Mouse (Mus musculus): ENCODE results near the gene Nf1. TPM values are rescaled to one million over a fixed set of nuclear protein-coding genes. Genes with fewer than 3 reads are reported as not detected.

The Nf1 gene
- polyA plus RNA-seq, 1 experiment from 2014 or later: 6.4 TPM

DNA sequence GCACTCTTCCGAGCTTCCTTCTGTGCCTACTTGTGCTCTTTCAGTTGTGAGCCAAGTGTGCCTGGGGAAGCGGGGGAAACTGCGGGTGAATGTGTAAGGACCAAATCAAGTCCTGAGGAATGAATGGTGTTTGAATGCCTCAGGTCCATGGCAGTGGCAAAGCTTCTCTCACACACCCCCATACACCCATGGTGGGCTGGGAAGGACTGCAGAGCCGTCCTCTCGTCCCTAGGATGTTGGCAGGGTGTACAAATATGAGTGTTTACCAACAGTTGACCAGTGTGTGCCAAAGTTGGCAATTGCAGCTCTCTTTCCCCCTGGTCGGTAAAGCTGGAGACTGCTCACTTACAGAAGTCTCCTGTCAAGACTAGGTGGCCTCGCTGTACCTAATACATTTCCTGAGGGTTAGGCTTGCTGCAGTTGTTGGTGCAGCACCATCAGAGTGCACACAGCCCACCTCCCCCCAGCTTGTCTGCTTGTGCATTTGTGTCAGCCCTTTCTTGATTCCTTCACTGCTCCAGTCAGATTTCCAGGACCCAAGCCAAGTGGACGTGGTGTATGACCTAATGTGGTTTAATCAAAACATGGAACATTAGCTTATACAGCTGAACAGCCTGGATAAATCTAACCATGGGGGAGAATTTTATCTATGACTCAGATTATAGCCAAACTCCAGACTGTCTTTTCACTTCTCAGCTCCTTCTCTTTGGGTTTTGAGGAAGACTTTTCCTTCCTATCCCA, 194.6 kb downstream of the Nf1 start:
- H3K4me3 ChIP-seq: no peak overlapping the region
- H3K4me1 ChIP-seq: 0 out of 2 replicates have a peak, but pooled peaks cover 2% of the 10 kb centered on the region
- no peaks in the 10 kb centered on the region for H3K9me3 ChIP-seq
- ATAC-seq (replicated peaks): no peak
- H3K9ac ChIP-seq (replicated peaks): no peak overlapping the region
- H3K27me3 ChIP-seq: no peaks in the 10 kb centered on the region
- no peak overlapping the region for H3K4me2 ChIP-seq (replicated peaks)
- H3K36me3 ChIP-seq: peaks cover 8% of the 10 kb centered on the region; the same call in 1 of the 2 replicates
- WGBS: 67% methylated on average over 8 of the region's 8 CpGs
- no peak overlapping the region for H3K27ac ChIP-seq (replicated peaks)

DNA sequence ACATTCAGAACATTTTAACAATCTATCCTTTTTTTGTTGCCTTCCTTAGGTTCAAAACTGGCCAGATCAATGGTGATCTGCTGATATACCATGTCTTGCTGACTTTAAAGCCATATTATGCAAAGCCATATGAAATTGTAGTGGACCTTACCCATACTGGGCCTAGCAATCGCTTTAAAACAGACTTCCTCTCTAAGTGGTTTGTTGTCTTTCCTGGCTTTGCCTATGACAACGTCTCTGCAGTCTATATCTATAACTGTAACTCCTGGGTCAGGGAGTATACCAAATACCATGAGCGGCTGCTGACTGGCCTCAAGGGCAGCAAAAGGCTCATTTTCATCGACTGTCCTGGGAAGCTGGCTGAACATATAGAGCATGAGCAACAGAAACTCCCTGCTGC, 196.1 kb downstream of the Nf1 start:
- peaks cover 13% of the 10 kb centered on the region; the same call in 1 of the 2 replicates for H3K36me3 ChIP-seq
- H3K4me1 ChIP-seq: 0 out of 2 replicates have a peak, but pooled peaks cover 2% of the 10 kb centered on the region
- H3K9ac ChIP-seq (replicated peaks): no peak overlapping the region
- no peak overlapping the region for H3K27ac ChIP-seq (replicated peaks)
- H3K9me3 ChIP-seq: no peaks in the 10 kb centered on the region
- no peak for ATAC-seq (replicated peaks)
- H3K4me2 ChIP-seq (replicated peaks): no peak overlapping the region
- WGBS: 94% methylated on average over 4 of the region's 4 CpGs
- no peaks in the 10 kb centered on the region for H3K27me3 ChIP-seq
- no peak overlapping the region for H3K4me3 ChIP-seq

DNA sequence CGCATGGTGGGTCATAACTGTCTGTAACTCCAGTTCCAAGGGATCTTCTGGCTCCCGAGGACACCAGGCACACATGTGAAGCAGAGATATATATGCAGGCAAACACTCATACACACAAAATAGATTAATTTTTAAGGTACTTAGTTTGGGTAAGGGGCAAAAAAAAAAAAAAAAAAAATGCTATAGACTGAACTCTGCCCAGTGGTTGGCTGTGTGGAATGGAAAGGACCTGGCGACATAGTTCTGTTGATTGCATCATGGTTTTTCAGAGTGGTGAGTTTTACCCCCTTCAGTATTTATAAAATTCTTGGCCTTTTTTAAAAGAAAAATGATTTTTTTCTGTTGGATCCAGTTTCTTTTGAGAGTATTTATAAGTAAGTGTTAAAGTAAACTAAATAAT, 196.8 kb downstream of the Nf1 start:
- 97% methylated on average over 3 of the region's 3 CpGs for WGBS
- Histone ChIP-seq H3K4me3 (no peak overlapping the region), H3K9me3 (no peaks in the 10 kb centered on the region), H3K4me1 (0 out of 2 replicates have a peak, but pooled peaks cover 2% of the 10 kb centered on the region), H3K9ac (replicated peaks) (no peak overlapping the region), H3K27me3 (no peaks in the 10 kb centered on the region), H3K4me2 (replicated peaks) (no peak overlapping the region), H3K36me3 (peaks cover 17% of the 10 kb centered on the region; the same call in 1 of the 2 replicates), H3K27ac (replicated peaks) (no peak overlapping the region)
- ATAC-seq (replicated peaks): no peak

DNA sequence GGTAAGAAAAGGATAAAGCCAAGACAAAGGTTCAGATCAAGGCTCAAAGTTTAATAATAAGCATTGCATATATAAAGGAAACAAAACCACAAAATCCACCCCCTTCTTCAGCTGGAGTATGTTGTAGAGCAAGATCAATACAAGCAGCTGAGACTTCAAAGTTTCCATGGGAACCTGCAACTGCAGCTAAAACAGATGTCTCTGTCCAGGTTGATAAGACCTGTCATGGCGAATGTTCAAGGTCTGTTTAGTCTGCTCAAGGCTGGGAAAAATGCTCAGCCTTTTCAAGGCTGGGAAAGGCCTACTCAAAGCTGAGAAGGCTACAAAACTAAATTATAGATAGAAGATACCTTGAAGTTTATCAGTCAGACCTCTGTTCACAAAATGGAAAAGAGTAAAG, 213.1 kb downstream of the Nf1 start:
- no peaks in the 10 kb centered on the region for H3K27me3 ChIP-seq
- no peak overlapping the region for H3K9ac ChIP-seq (replicated peaks)
- H3K4me1 ChIP-seq: no peaks in the 10 kb centered on the region
- ATAC-seq (replicated peaks): no peak
- no peak overlapping the region for H3K27ac ChIP-seq (replicated peaks)
- H3K36me3 ChIP-seq: peaks cover 73% of the 10 kb centered on the region
- no peak overlapping the region for H3K4me3 ChIP-seq
- no peaks in the 10 kb centered on the region for H3K9me3 ChIP-seq
- WGBS: 90% methylated on average over 1 of the region's 1 CpGs
- H3K4me2 ChIP-seq (replicated peaks): no peak overlapping the region

DNA sequence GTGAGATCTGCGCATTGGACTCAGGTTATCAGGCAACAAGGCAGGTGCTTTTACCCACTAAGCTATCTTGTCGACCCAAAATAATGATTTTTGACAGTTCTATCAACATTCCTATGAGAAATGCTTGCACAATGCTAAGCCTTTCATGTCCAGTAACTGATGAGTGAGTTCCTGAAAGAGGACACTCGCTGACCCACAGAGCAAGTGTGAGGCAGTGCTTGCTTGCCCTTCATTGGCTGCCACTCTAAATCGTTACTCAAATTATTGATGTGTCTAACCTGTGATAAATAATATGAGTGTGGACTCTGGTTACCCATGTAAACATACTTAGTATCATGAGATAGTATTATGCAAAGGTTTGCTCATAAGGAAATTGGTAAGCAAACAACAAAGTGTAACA, 221.0 kb downstream of the Nf1 start:
- Histone ChIP-seq H3K9me3 (no peaks in the 10 kb centered on the region), H3K27ac (replicated peaks) (no peak overlapping the region), H3K4me3 (no peak overlapping the region), H3K4me1 (no peaks in the 10 kb centered on the region), H3K9ac (replicated peaks) (no peak overlapping the region), H3K4me2 (replicated peaks) (no peak overlapping the region), H3K36me3 (peaks cover 62% of the 10 kb centered on the region), H3K27me3 (no peaks in the 10 kb centered on the region)
- 94% methylated on average over 4 of the region's 4 CpGs for WGBS
- ATAC-seq (replicated peaks): no peak

DNA sequence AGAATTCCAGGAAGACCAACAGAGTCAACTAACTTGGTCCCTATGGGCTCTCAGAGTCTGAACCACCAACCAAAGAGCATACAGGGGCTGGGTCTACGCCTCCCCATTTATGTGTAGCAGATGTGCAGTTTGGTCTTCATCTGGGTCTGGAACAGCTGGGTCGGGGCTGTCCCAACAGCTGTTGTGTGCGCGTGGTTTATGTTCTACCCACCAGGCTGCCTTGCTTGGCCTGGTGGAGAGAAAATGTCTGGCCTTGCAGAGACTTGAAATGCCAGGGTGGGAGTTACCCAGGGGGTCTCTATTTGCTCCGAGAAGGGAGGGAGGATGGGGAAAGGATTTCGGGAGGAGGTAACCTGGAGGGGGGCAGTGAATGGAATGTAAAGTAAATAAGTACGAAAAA, 224.0 kb downstream of the Nf1 start:
- no peak for ATAC-seq (replicated peaks)
- peaks cover 64% of the 10 kb centered on the region for H3K36me3 ChIP-seq
- no peaks in the 10 kb centered on the region for H3K9me3 ChIP-seq
- no peak overlapping the region for H3K27ac ChIP-seq (replicated peaks)
- no peaks in the 10 kb centered on the region for H3K27me3 ChIP-seq
- no peaks in the 10 kb centered on the region for H3K4me1 ChIP-seq
- 96% methylated on average over 7 of the region's 7 CpGs for WGBS
- no peak overlapping the region for H3K4me3 ChIP-seq
- H3K9ac ChIP-seq (replicated peaks): no peak overlapping the region
- H3K4me2 ChIP-seq (replicated peaks): no peak overlapping the region

DNA sequence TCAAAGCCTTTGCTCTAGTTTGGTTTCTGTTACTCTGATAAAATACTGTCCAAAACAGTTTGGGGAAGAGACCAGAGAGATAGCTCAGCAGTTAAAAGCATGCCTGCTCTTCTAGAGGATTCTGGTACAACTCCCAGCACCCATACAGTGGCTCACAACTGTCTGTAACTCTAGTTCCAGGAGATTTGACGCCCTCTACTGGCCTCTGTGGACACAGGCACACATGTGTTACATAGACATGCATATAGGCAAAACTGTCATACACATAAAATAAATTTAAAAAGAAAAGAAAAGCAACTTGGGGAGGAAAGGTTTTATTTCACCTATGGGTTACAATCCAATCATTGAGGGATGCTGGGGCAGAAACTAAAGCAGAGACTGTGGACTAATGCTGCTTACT, 227.5 kb downstream of the Nf1 start:
- no peaks in the 10 kb centered on the region for H3K9me3 ChIP-seq
- H3K4me2 ChIP-seq (replicated peaks): no peak overlapping the region
- H3K27me3 ChIP-seq: no peaks in the 10 kb centered on the region
- H3K36me3 ChIP-seq: peaks cover 70% of the 10 kb centered on the region
- ATAC-seq (replicated peaks): no peak
- no peaks in the 10 kb centered on the region for H3K4me1 ChIP-seq
- H3K9ac ChIP-seq (replicated peaks): no peak overlapping the region
- no peak overlapping the region for H3K4me3 ChIP-seq
- H3K27ac ChIP-seq (replicated peaks): no peak overlapping the region
- 57% methylated on average over 1 of the region's 1 CpGs for whole genome bisulfite sequencing

DNA sequence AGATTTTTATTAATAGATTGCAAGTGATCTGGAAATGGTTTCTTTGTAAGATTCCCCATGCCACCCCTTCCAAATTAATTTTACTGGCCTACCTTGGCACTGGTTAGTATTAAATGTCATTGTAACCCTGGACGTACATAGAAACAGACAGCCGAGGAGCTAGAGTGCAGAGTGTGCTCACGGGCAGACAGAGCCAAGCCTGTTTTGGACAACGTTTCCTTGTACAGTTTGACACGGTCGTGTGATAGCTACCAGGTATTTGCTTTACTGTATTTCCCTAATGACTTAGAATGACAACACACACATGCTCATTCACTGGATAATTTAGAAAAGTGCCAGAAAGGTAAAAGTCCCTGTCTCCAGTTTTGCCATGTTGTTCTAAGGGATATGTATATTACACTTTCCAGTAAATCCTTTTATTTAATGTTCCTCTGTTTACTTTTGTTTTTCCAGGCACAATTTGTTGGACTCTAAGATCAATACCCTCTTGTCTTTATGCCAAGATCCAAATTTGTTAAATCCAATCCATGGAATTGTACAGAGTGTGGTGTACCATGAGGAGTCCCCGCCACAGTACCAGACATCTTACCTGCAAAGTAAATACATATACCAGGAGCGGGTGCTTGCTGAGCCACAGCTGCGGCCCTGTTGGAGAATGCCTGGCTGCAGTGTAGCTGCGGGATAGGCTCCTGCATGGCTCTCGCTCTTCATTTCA, 228.9 kb downstream of the Nf1 start:
- WGBS: 93% methylated on average over 11 of the region's 11 CpGs
- H3K4me2 ChIP-seq (replicated peaks): no peak overlapping the region
- no peaks in the 10 kb centered on the region for H3K4me1 ChIP-seq
- no peak overlapping the region for H3K27ac ChIP-seq (replicated peaks)
- no peaks in the 10 kb centered on the region for H3K27me3 ChIP-seq
- no peak overlapping the region for H3K4me3 ChIP-seq
- no peak for ATAC-seq (replicated peaks)
- no peaks in the 10 kb centered on the region for H3K9me3 ChIP-seq
- peaks cover 67% of the 10 kb centered on the region for H3K36me3 ChIP-seq
- H3K9ac ChIP-seq (replicated peaks): no peak overlapping the region

DNA sequence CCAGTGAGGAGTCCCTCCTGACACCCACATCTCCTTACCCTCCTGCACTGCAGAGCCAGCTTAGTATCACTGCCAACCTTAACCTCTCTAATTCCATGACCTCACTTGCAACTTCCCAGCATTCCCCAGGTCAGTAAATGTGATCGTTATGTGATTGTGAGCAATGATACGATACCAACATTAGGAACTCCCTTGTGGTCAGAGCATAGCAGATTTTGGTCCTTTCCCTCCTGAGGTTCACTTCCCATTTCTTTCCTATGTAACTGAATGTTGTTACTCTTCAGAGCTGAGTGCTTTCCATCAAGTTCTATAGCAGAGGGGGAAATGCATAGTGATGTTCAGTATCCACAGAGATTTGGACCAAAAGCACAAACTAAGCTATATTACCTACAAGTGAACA, 230.8 kb downstream of the Nf1 start:
- Histone ChIP-seq H3K27ac (replicated peaks) (no peak overlapping the region), H3K36me3 (peaks cover 60% of the 10 kb centered on the region), H3K9ac (replicated peaks) (no peak overlapping the region), H3K4me1 (no peaks in the 10 kb centered on the region), H3K4me2 (replicated peaks) (no peak overlapping the region), H3K27me3 (no peaks in the 10 kb centered on the region), H3K9me3 (no peaks in the 10 kb centered on the region), H3K4me3 (no peak overlapping the region)
- ATAC-seq (replicated peaks): no peak
- WGBS: 91% methylated on average over 2 of the region's 2 CpGs

DNA sequence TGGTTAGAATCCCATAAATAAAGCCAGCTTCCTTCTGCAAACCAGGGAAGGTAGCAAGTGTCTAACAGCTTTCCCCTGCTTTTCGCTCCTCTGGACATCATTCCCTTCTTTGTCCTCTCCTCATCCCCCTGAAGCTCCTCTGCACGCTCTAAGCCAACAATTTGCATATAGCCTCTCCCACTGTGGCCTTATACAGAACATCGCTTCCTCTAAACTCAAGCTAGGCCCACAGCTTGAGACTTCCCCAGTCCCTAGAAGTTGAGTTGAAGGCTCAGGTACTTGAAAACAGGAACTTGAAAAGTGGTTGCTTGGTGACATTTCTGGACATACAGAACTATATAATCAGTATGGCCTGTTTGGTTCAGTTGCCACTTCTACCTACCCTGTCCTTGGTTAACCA, 234.3 kb downstream of the Nf1 start:
- Histone ChIP-seq H3K36me3 (peaks cover 43% of the 10 kb centered on the region), H3K9ac (replicated peaks) (no peak overlapping the region), H3K4me1 (no peaks in the 10 kb centered on the region), H3K9me3 (no peaks in the 10 kb centered on the region), H3K27ac (replicated peaks) (no peak overlapping the region), H3K4me2 (replicated peaks) (no peak overlapping the region), H3K4me3 (no peak overlapping the region), H3K27me3 (no peaks in the 10 kb centered on the region)
- WGBS: 80% methylated on average over 3 of the region's 3 CpGs
- no peak for ATAC-seq (replicated peaks)

DNA sequence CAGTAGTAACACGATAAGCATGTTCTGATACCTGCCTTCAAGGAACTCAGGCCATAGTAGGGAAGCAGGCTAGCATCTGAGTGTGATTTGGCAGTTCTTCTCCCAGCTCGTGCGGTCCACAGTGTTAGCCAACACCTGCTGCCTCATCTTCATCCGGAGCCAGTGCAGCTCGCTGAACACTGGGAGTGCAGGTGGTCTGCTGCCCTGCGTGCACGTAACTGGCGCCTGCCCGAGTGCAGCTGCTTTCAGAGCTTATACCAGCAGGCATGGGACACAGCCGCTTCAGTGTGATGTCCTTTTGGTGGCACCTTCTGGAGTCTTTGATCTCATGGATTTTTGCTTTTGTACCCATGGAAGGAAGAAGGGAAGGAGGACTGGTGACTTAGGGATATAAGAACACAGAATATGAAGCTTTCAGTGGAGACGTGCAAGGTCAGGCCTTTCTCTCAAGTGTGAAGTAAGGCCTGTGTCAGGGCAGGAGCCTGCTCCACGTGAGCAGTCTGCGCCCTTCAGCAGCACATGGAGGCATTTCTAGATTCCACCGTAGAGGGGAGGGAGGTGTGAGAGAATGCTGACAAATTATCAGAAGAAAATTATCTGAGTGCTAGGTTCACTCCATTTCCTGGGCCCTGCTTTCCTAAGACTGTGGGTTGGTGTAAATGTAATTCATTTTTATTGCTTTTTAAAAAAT, 236.0 kb downstream of the Nf1 start:
- ATAC-seq (replicated peaks): no peak
- no peak overlapping the region for H3K9ac ChIP-seq (replicated peaks)
- H3K4me1 ChIP-seq: no peaks in the 10 kb centered on the region
- peaks cover 31% of the 10 kb centered on the region for H3K36me3 ChIP-seq
- 82% methylated on average over 14 of the region's 14 CpGs for WGBS
- H3K27ac ChIP-seq (replicated peaks): no peak overlapping the region
- no peaks in the 10 kb centered on the region for H3K27me3 ChIP-seq
- H3K9me3 ChIP-seq: no peaks in the 10 kb centered on the region
- no peak overlapping the region for H3K4me2 ChIP-seq (replicated peaks)
- H3K4me3 ChIP-seq: no peak overlapping the region

DNA sequence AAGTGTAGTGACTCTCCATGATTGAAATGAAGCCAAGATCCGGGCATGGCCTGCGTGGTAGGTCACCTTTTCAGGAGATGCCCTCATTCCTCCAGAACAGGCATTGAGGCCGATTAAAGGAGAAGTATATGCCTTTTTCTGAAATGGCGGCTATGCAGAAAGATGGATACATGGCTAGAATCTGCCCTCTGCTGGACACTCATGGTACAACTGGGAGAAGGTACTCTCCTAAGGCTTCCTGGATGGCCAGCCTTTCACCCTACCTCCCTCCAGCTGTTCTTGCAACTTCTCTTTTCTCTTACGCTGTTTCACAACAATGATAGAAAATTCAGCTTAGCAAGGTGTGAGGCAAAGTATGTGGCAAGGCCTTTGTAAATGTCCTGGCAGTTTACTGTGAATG, 238.2 kb downstream of the Nf1 start:
- H3K4me2 ChIP-seq (replicated peaks): no peak overlapping the region
- no peaks in the 10 kb centered on the region for H3K27me3 ChIP-seq
- no peak for ATAC-seq (replicated peaks)
- WGBS: 45% methylated on average over 5 of the region's 5 CpGs
- no peak overlapping the region for H3K4me3 ChIP-seq
- H3K9ac ChIP-seq (replicated peaks): no peak overlapping the region
- H3K9me3 ChIP-seq: no peaks in the 10 kb centered on the region
- H3K36me3 ChIP-seq: peaks cover 20% of the 10 kb centered on the region
- H3K4me1 ChIP-seq: no peaks in the 10 kb centered on the region
- H3K27ac ChIP-seq (replicated peaks): no peak overlapping the region

All from forebrain, embryonic 15.5 days (tissue).